Mouse (Mus musculus): ENCODE results near the gene Mbip.

- TF ChIP-seq CTCF (conservative IDR thresholded peaks at IDR 0.05; ENCODE audit: insufficient read depth, insufficient read length, low read depth, low read length) (no peak), POLR2A (IDR thresholded peaks at IDR 0.05; ENCODE audit: low read depth, low read length) (no peak)
These were observed 18.2 kb downstream of the Mbip start for GRCm38 (mm10) chr12:56327448-56327998.

Measured in kidney, adult 2 months (tissue).